Mouse (Mus musculus) hindbrain, embryonic 11.5 days (tissue): ENCODE data around the gene Gm15448. TPM values are rescaled to one million over a fixed set of nuclear protein-coding genes. Genes with fewer than 3 reads are reported as not detected.
"Not testable (repeated sequence)": the region's sequence is repeated elsewhere in the genome, so short reads cannot be mapped to it uniquely, and the experiment has no call there.

Source experiments
- ATAC-seq: fragments of 200-750 bp; cut with Nextera tagmentation; 2 replicates; pipeline ENCODE4 v1.8.0; 2017; ENCODE audit warnings: mild to moderate bottlenecking, moderate TSS enrichment, moderate library complexity; ENCODE audit not compliant: low FRiP score
- DNase-seq: peaks from one replicate; pipeline ENCODE4 v3.0.0-alpha.2; 2015; ENCODE audit warnings: low spot score
- H3K27ac ChIP-seq: fragments of 300-500 bp; sonication (generic); 2 replicates; pipeline ENCODE4 v1.5.1; 2014; ENCODE audit warnings: mild to moderate bottlenecking, low read depth, low read length
- H3K27me3 ChIP-seq: fragments of 300-500 bp; sonication (generic); 2 replicates; pipeline ENCODE4 v1.6.1; 2014; ENCODE audit warnings: mild to moderate bottlenecking, low read length, moderate library complexity, mixed read lengths; ENCODE audit not compliant: control insufficient read depth, insufficient read depth
- H3K36me3 ChIP-seq: fragments of 300-500 bp; sonication (generic); 2 replicates; pipeline ENCODE4 v1.6.1; 2014; ENCODE audit warnings: mild to moderate bottlenecking, low read length, moderate library complexity, mixed read lengths; ENCODE audit not compliant: control insufficient read depth, insufficient read depth
- H3K4me1 ChIP-seq: fragments of 300-500 bp; sonication (generic); replicated peaks from 2 replicates; pipeline ENCODE4 v1.6.1; 2014; ENCODE audit warnings: low read length, mixed read lengths; ENCODE audit not compliant: control insufficient read depth, insufficient read depth
- H3K4me2 ChIP-seq: fragments of 300-500 bp; sonication (generic); replicated peaks from 2 replicates; pipeline ENCODE4 v1.6.1; 2014; ENCODE audit warnings: mild to moderate bottlenecking, low read depth, low read length
- H3K4me3 ChIP-seq: fragments of 300-500 bp; sonication (generic); 2 replicates; pipeline ENCODE4 v1.5.1; 2014; ENCODE audit warnings: low read depth, low read length
- H3K9ac ChIP-seq: fragments of 300-500 bp; sonication (generic); 2 replicates; pipeline ENCODE4 v1.6.1; 2014; ENCODE audit warnings: low read depth, low read length
- H3K9me3 ChIP-seq: fragments of 300-500 bp; sonication (generic); 2 replicates; pipeline ENCODE4 v1.6.1; 2016; ENCODE audit warnings: low read length; ENCODE audit not compliant: control insufficient read depth
- WGBS: fragments of 180-500 bp; shearing (Covaris S2); extraction: QIAGEN DNeasy Blood & Tissue Kit; methylation state at CpG from one replicate; pipeline ENCODE4 v1.1.7; 2014; 5-methylcytosine and 5-hydroxymethylcytosine counted together
- polyA plus RNA-seq: library from polyadenylated mRNA; unstranded; fragments of >200 nt; fragmentation: Nextera tagmentation; extraction: Ambion mirVana; gene quantifications from 2 replicates; pipeline ENCODE4 v1.2.1, GENCODE M21; 2014

Gm15448 gene
- polyA plus RNA-seq: not detected in 2 replicates

DNA sequence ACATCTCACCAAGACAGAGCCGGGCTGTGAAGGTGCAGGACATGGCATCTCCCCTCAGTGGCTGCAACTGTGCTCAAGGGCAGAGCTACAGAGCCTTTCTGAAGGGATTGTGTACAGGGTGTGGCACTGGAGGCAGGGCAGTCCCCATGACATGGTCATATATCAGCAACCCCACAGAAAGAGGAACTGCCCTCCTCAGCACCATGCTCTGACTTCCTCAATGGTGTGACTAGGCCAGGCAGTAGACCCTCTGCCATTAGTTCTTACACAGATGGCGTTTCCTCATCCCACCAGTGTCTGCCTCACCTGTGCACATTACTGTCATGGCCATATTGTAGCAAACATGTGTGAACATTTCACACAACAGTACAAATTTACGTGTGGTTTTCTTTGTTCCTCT is at the start of gene Gm15448:
Gene Gm15448 (minus strand): TSS at position 89 of the 400 bp plus-strand sequence.
- H3K27ac ChIP-seq, H3K36me3 ChIP-seq, H3K4me1 ChIP-seq, H3K9ac ChIP-seq, DNase-seq, H3K4me3 ChIP-seq, H3K4me2 ChIP-seq, H3K27me3 ChIP-seq, ATAC-seq, H3K9me3 ChIP-seq: not testable (repeated sequence)
- 64% methylated on average over 1 of the region's 3 CpGs for WGBS

DNA sequence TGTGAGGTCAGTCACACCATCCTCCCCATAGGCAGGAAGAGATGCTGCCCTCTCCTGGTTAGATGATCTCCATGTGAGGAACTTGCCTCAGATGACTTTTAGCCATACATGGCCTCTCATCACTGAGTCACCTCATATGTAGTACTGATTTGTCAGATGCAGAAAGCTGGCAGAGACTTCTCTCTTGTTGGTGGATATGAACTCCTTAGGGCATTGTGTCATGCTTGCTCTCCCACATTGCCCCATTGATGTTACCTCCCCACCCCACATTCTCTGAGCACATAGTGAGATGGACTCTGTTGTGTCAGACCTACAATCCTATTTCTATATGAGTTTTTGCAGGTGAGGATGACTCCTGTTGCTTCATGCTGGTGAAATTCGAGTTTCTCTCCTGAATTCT is 49.5 kb upstream of the Gm15448 start:
- not testable (repeated sequence) for H3K27ac ChIP-seq, ATAC-seq, H3K9ac ChIP-seq, H3K27me3 ChIP-seq, H3K4me1 ChIP-seq, H3K36me3 ChIP-seq, H3K9me3 ChIP-seq, H3K4me3 ChIP-seq, DNase-seq, H3K4me2 ChIP-seq
- WGBS: no CpG with 5 or more reads among the region's 1 CpGs

DNA sequence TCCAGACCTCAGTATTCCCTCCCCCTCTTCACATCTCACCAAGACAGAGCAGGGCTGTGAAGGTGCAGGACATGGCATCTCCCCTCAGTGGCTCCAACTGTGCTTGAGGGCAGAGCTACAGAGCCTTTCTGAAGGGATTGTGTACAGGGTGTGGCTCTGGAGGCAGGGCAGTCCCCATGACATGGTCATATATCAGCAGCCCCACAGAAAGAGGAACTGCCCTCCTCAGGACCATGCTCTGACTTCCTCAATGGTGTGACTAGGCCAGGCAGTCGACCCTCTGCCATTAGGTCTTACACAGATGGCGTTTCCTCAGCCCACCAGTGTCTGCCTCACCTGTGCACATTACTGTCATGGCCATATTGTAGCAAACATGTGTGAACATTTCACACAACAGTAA is 19.5 kb upstream of the Gm15448 start, which contains the start of gene Pira2:
Gene Pira2 (minus strand): TSS at position 101 of the 400 bp plus-strand sequence.
- not testable (repeated sequence) for H3K27ac ChIP-seq, DNase-seq, H3K4me2 ChIP-seq, H3K4me3 ChIP-seq, H3K9me3 ChIP-seq, H3K4me1 ChIP-seq, H3K9ac ChIP-seq, H3K36me3 ChIP-seq, H3K27me3 ChIP-seq, ATAC-seq
- no CpG with 5 or more reads among the region's 2 CpGs for WGBS

DNA sequence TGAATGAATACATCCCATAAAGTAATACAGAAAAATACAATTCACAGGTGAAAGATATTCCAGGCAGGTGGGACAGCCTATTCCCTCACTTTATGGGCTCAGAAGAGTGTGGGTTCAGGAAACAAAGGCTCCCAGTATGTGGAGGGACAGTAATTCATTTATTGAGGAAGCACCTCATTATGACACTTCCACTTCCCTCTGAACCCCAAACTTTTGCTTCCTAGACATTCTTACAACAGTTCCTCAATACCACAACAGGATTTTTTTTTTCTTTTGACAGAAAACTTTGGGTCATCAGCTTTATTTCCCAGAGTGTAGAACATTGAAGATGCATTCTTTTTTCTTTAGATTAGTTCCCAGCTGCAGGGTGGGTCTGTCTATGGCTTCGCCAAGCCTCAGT is 12.4 kb upstream of the Gm15448 start:
- H3K27ac ChIP-seq, H3K36me3 ChIP-seq, H3K9ac ChIP-seq, H3K4me3 ChIP-seq, H3K27me3 ChIP-seq, H3K4me2 ChIP-seq, H3K9me3 ChIP-seq, H3K4me1 ChIP-seq, ATAC-seq, DNase-seq: not testable (repeated sequence)
- WGBS: no CpG with 5 or more reads among the region's 1 CpGs

DNA sequence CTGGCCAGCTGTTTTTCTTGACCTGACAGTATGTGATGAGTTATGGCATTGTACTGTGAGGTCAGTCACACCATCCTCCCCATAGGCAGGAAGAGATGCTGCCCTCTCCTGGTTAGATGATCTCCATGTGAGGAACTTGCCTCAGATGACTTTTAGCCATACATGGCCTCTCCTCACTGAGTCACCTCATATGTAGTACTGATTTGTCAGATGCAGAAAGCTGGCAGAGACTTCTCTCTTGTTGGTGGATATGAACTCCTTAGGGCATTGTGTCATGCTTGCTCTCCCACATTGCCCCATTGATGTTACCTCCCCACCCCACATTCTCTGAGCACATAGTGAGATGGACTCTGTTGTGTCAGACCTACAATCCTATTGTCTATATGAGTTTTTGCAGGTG is 5.1 kb upstream of the Gm15448 start:
- not testable (repeated sequence) for H3K9ac ChIP-seq, ATAC-seq

DNA sequence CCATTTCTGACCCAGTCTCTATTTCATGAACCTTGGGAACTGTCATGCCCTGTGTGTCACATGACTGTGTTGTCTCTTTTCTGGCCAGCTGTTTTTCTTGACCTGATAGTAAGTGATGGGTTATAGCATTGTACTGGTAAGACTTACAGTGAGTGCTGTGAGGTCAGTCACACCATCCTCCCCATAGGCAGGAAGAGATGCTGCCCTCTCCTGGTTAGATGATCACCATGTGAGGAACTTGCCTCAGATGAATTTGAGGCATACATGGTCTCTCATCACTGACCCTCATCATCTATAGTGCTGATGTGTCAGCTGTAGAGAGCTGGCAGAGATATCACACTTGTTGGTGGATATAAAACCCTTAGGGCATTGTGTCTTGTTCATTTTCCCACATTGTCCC is 13.6 kb downstream of the Gm15448 start:
- H3K4me1 ChIP-seq, H3K27ac ChIP-seq, H3K27me3 ChIP-seq, H3K9me3 ChIP-seq, H3K36me3 ChIP-seq, ATAC-seq, DNase-seq, H3K9ac ChIP-seq, H3K4me2 ChIP-seq, H3K4me3 ChIP-seq: not testable (repeated sequence)

More for the DNA sequence above, 5.1 kb upstream of the Gm15448 start:
- not testable (repeated sequence) for H3K27ac ChIP-seq, H3K4me3 ChIP-seq, H3K27me3 ChIP-seq, H3K4me2 ChIP-seq, DNase-seq, H3K36me3 ChIP-seq, H3K9me3 ChIP-seq, H3K4me1 ChIP-seq

DNA sequence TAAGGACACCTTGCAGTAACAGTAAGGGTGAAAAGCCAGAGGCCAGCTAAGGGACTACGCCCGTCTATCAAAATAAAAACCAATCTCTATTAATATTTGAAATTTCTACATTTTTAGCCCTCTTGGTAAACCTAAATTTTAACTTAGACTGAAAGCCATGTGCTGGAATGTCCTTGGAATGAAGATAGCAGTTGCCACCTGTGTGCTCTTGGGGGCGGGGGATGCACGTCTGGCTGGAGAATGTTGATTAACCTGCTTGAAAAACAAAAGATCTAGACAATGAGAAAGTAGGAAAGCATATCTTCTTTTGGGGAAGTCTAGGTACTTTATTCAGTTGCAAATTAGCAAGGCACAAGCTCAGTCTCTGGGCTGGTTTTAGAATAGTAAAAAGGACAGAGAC is 22.6 kb downstream of the Gm15448 start:
- H3K36me3 ChIP-seq, H3K27me3 ChIP-seq, H3K4me3 ChIP-seq, ATAC-seq, H3K27ac ChIP-seq, H3K4me2 ChIP-seq, H3K9ac ChIP-seq, H3K4me1 ChIP-seq, H3K9me3 ChIP-seq, DNase-seq: not testable (repeated sequence)
- WGBS: 89% methylated on average over 4 of the region's 4 CpGs

DNA sequence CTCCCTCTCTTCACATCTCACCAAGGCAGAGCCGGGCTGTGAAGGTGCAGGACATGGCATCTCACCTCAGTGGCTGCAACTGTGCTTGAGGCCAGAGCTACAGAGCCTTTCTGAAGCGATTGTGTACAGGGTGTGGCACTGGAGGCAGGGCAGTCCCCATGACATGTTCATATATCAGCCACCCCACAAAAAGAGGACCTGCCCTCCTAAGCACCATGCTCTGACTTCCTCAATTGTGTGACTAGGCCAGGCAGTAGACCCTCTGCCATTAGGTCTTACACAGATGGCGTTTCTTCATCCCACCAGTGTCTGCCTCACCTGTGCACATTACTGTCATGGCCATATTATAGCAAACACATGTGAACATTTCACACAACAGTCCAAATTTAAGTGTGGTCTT is 25.5 kb downstream of the Gm15448 start:
- H3K36me3 ChIP-seq, H3K4me2 ChIP-seq, H3K27ac ChIP-seq, DNase-seq, H3K4me1 ChIP-seq, ATAC-seq, H3K9me3 ChIP-seq, H3K27me3 ChIP-seq, H3K4me3 ChIP-seq, H3K9ac ChIP-seq: not testable (repeated sequence)
- 75% methylated on average over 3 of the region's 3 CpGs for WGBS

DNA sequence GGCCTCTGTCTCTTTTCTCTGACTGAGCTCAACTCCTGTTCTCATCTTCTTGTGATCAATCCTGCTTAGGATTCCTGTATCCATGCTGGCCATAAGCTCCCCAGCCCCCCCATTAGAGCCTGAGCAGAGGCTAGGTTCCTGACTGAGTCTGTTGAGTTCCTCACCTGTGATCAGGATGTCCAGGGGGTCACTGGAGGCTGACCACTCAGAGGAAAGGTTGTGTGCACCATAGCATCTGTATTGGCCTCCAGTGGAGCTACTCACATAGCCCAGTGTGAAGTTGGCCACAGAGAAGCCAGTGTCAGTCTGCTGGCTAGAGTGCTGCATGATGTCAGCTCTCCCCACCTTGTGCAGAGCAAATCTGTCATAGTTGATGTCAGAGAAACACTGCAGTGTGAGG is 29.2 kb downstream of the Gm15448 start:
- not testable (repeated sequence) for H3K4me1 ChIP-seq, H3K36me3 ChIP-seq, H3K9ac ChIP-seq, H3K27me3 ChIP-seq, H3K4me3 ChIP-seq, H3K9me3 ChIP-seq, ATAC-seq, DNase-seq, H3K27ac ChIP-seq, H3K4me2 ChIP-seq
